Mouse (Mus musculus): ENCODE measurements around the gene Jade1. TPM values are rescaled to one million over a fixed set of nuclear protein-coding genes. Genes with fewer than 3 reads are reported as not detected.

Gene Jade1
- total and polyA plus RNA-seq, 3 experiments: 116 to 150 (median 134) TPM

- DNase-seq (ENCODE audit: low read depth, low spot score): peak; percentile 72
- peak overlapping the region; percentile 96 for H3K27ac ChIP-seq (ENCODE audit: control insufficient read depth, low read depth, low read length)
- H3K4me3 ChIP-seq (ENCODE audit: control insufficient read depth in 1 of 2, insufficient read depth in 1 of 2, low read depth in 2 of 2, low read length in 2 of 2): peak overlapping the region; percentile 27 to 50
- peaks cover 2 to 24% of the 10 kb centered on the region in 2 experiments for H3K4me1 ChIP-seq (ENCODE audit: control insufficient read depth in 1 of 2, insufficient read depth in 2 of 2, low read length in 2 of 2)
- peak overlapping the region; percentile 61 for H3K9ac ChIP-seq (ENCODE audit: control insufficient read depth, low read depth, low read length, poor library complexity, severe bottlenecking)
- H3K27me3 ChIP-seq (ENCODE audit: control insufficient read depth in 1 of 2, insufficient read depth in 2 of 2, low read length in 2 of 2): no peaks in the 10 kb centered on the region
- peaks cover 32% of the 10 kb centered on the region for H3K79me2 ChIP-seq (ENCODE audit: control insufficient read depth, insufficient read depth, low read length, poor library complexity)
- H3K36me3 ChIP-seq (ENCODE audit: control insufficient read depth in 1 of 2, insufficient read depth in 2 of 2, low read length in 2 of 2): peaks cover 4 to 31% of the 10 kb centered on the region in 2 experiments
- no peak for TF ChIP-seq CHD1 (IDR thresholded peaks at IDR 0.05; ENCODE audit: low read depth, low read length)
- no peak for TF ChIP-seq USF1 (IDR thresholded peaks at IDR 0.05; ENCODE audit: low read depth, low read length)
- no peak for TF ChIP-seq MAX (IDR thresholded peaks at IDR 0.05; ENCODE audit: low read length)
- TF ChIP-seq GATA1 (IDR thresholded peaks at IDR 0.05; ENCODE audit: low read depth, low read length): no peak
- TF ChIP-seq JUND (IDR thresholded peaks at IDR 0.05; ENCODE audit: low read depth, low read length): no peak
- no peak for TF ChIP-seq RCOR1 (IDR thresholded peaks at IDR 0.05; ENCODE audit: low read depth, low read length)
- TF ChIP-seq TAL1 (IDR thresholded peaks at IDR 0.05; ENCODE audit: low read length): no peak
- no peak for TF ChIP-seq POLR2AphosphoS5 (IDR thresholded peaks at IDR 0.05; ENCODE audit: borderline replicate concordance, low read depth, low read length)
- no peak; the same call in 1 of the 2 replicates for TF ChIP-seq TBP (IDR thresholded peaks at IDR 0.05; ENCODE audit: low read depth, low read length)
- no peak for TF ChIP-seq SMC3 (IDR thresholded peaks at IDR 0.05; ENCODE audit: low read depth, low read length)
- TF ChIP-seq CTCF (IDR thresholded peaks at IDR 0.05 in 2 of 3, conservative IDR thresholded peaks at IDR 0.05 in 1 of 3; ENCODE audit: control insufficient read depth in 1 of 3, insufficient read depth in 1 of 3, low read depth in 2 of 3, low read length in 3 of 3, poor library complexity in 1 of 3, severe bottlenecking in 1 of 3): no peak
- no peak for TF ChIP-seq NRF1 (IDR thresholded peaks at IDR 0.05; ENCODE audit: insufficient read depth, low read depth, low read length, poor library complexity, severe bottlenecking)
- no peak for TF ChIP-seq MYB (IDR thresholded peaks at IDR 0.05; ENCODE audit: low read depth, low read length)
- no peaks in the 10 kb centered on the region for H3K9me3 ChIP-seq (replicated peaks; ENCODE audit: insufficient read depth, low read length)
Observed at GRCm38 (mm10) chr3:41553681-41554080, 1.9 kb upstream of the Jade1 start.

GRCm38 (mm10) chr3:41554480-41555475, 753 bp upstream of the Jade1 start:
- peaks cover 39% of the 10 kb centered on the region for H3K79me2 ChIP-seq (ENCODE audit: control insufficient read depth, insufficient read depth, low read length, poor library complexity)
- H3K9me3 ChIP-seq (replicated peaks; ENCODE audit: insufficient read depth, low read length): no peaks in the 10 kb centered on the region
- H3K27me3 ChIP-seq (ENCODE audit: control insufficient read depth in 1 of 2, insufficient read depth in 2 of 2, low read length in 2 of 2): no peaks in the 10 kb centered on the region
- peak overlapping the region; percentile 81 for H3K9ac ChIP-seq (ENCODE audit: control insufficient read depth, low read depth, low read length, poor library complexity, severe bottlenecking)
- peak overlapping the region; percentile 50 to 63 for H3K4me3 ChIP-seq (ENCODE audit: control insufficient read depth in 1 of 2, insufficient read depth in 1 of 2, low read depth in 2 of 2, low read length in 2 of 2)
- H3K4me1 ChIP-seq (ENCODE audit: control insufficient read depth in 1 of 2, insufficient read depth in 2 of 2, low read length in 2 of 2): peaks cover 3 to 22% of the 10 kb centered on the region in 2 experiments
- peak overlapping the region; percentile 96 for H3K27ac ChIP-seq (ENCODE audit: control insufficient read depth, low read depth, low read length)
- peaks cover 12 to 40% of the 10 kb centered on the region in 2 experiments for H3K36me3 ChIP-seq (ENCODE audit: control insufficient read depth in 1 of 2, insufficient read depth in 2 of 2, low read length in 2 of 2)
- peak; percentile 90 for DNase-seq (ENCODE audit: low read depth, low spot score)
- TF ChIP-seq MAX (IDR thresholded peaks at IDR 0.05; ENCODE audit: low read length): peak; percentile 99
- peak; percentile 85 for TF ChIP-seq GATA1 (IDR thresholded peaks at IDR 0.05; ENCODE audit: low read depth, low read length)
- no peak; the same call in 1 of the 2 replicates for TF ChIP-seq MAZ (IDR thresholded peaks at IDR 0.05; ENCODE audit: low read depth, low read length)
- TF ChIP-seq JUND (IDR thresholded peaks at IDR 0.05; ENCODE audit: low read depth, low read length): no peak
- TF ChIP-seq TAL1 (IDR thresholded peaks at IDR 0.05; ENCODE audit: low read length): no peak
- 0 out of 2 replicates have a peak, but pooled peaks have one; percentile 43 for TF ChIP-seq E2F4 (IDR thresholded peaks at IDR 0.05; ENCODE audit: borderline replicate concordance, low read depth, low read length)
- peak; percentile 91 for TF ChIP-seq USF1 (IDR thresholded peaks at IDR 0.05; ENCODE audit: low read depth, low read length)
- peak; percentile 95 for TF ChIP-seq CHD1 (IDR thresholded peaks at IDR 0.05; ENCODE audit: low read depth, low read length)
- TF ChIP-seq NRF1 (IDR thresholded peaks at IDR 0.05; ENCODE audit: insufficient read depth, low read depth, low read length, poor library complexity, severe bottlenecking): peak; percentile 72
- TF ChIP-seq GABPA (IDR thresholded peaks at IDR 0.05; ENCODE audit: low read depth, low read length): peak; percentile 61; the same call in 1 of the 2 replicates
- no peak for TF ChIP-seq ZKSCAN1 (IDR thresholded peaks at IDR 0.05; ENCODE audit: low read depth, low read length)
- TF ChIP-seq ELF1 (IDR thresholded peaks at IDR 0.05; ENCODE audit: low read depth, low read length): peak; percentile 28; the same call in 1 of the 2 replicates
- TF ChIP-seq ETS1 (IDR thresholded peaks at IDR 0.05; ENCODE audit: low read depth, low read length): peak; percentile 89
- TF ChIP-seq KAT2A (conservative IDR thresholded peaks at IDR 0.05; ENCODE audit: low read depth, low read length): peak; percentile 24; the same call in 1 of the 2 replicates
- peak; percentile 96 for TF ChIP-seq BHLHE40 (IDR thresholded peaks at IDR 0.05; ENCODE audit: borderline replicate concordance, low read depth, low read length)
- no peak for TF ChIP-seq CHD2 (IDR thresholded peaks at IDR 0.05; ENCODE audit: low read length)
- TF ChIP-seq MYC (IDR thresholded peaks at IDR 0.05; ENCODE audit: low read depth, low read length): peak; percentile 100
- peak; percentile 57; the same call in 1 of the 2 replicates for TF ChIP-seq HCFC1 (IDR thresholded peaks at IDR 0.05; ENCODE audit: low read depth, low read length)
- no peak for TF ChIP-seq POLR2AphosphoS5 (IDR thresholded peaks at IDR 0.05; ENCODE audit: borderline replicate concordance, low read depth, low read length)
- TF ChIP-seq MEF2A (IDR thresholded peaks at IDR 0.05; ENCODE audit: extremely low read depth, insufficient replicate concordance, low read depth, low read length, poor library complexity, severe bottlenecking): no peak
- 0 out of 2 replicates have a peak, but pooled peaks have one; percentile 52 for TF ChIP-seq TBP (IDR thresholded peaks at IDR 0.05; ENCODE audit: low read depth, low read length)
